Mouse (Mus musculus) gastrocnemius, adult 8-10 months (tissue): Measurements from ENCODE around the gene Znhit6. TPM values are rescaled to one million over a fixed set of nuclear protein-coding genes. Genes with fewer than 3 reads are reported as not detected.

Source experiments
- DNase-seq, 2 experiments: peaks; one replicate each; pipeline ENCODE4 v3.0.0; 2022; ENCODE audit warnings: low spot score in 2 of 2
- total RNA-seq, 4 experiments: library from RNA; stranded (reverse); gene quantifications; 2 replicates each; pipeline ENCODE4 v1.2.4; 2022

The Znhit6 gene
- total RNA-seq, 4 experiments from 2014 or later, result 11.3 to 15.9 (median 14.8) TPM

GRCm38 (mm10) chr3:145602410-145603206 lies 26.6 kb downstream of the Znhit6 start:
- DNase-seq, result no peak

GRCm38 (mm10) chr3:145605437-145606123 lies 29.6 kb downstream of the Znhit6 start:
- no peak for DNase-seq

- no peak for DNase-seq
These were observed 32.3 kb downstream of the Znhit6 start for GRCm38 (mm10) chr3:145608320-145608719.

- no peak for DNase-seq
These were observed 36.7 kb downstream of the Znhit6 start for GRCm38 (mm10) chr3:145612662-145613061.

- DNase-seq, result no peak
These were observed 37.2 kb downstream of the Znhit6 start for GRCm38 (mm10) chr3:145613234-145613633.

- DNase-seq, result no peak
These were observed 38.5 kb downstream of the Znhit6 start for GRCm38 (mm10) chr3:145614362-145615115.

GRCm38 (mm10) chr3:145618299-145618698 lies 42.3 kb downstream of the Znhit6 start:
- DNase-seq, result no peak

- DNase-seq, result no peak
These were observed 43.8 kb downstream of the Znhit6 start for GRCm38 (mm10) chr3:145619621-145620365.

GRCm38 (mm10) chr3:145621209-145621608 lies 45.2 kb downstream of the Znhit6 start:
- DNase-seq, result no peak

- DNase-seq, result no peak
These were observed 47.0 kb downstream of the Znhit6 start for GRCm38 (mm10) chr3:145623047-145623446.

- no peak for DNase-seq
These were observed 48.8 kb downstream of the Znhit6 start for GRCm38 (mm10) chr3:145624786-145625185.

- DNase-seq, result no peak
These were observed 49.5 kb downstream of the Znhit6 start for GRCm38 (mm10) chr3:145625546-145625945.

- DNase-seq, result no peak
These were observed 50.1 kb downstream of the Znhit6 start for GRCm38 (mm10) chr3:145626063-145626462.

- no peak for DNase-seq
These were observed 51.8 kb downstream of the Znhit6 start for GRCm38 (mm10) chr3:145627830-145628229.

- no peak for DNase-seq
These were observed 52.6 kb downstream of the Znhit6 start for GRCm38 (mm10) chr3:145628643-145629042.

GRCm38 (mm10) chr3:145632888-145633287 lies 56.9 kb downstream of the Znhit6 start:
- DNase-seq, result no peak

GRCm38 (mm10) chr3:145634002-145634710 lies 58.2 kb downstream of the Znhit6 start:
- no peak for DNase-seq

- DNase-seq, result no peak
These were observed 64.2 kb downstream of the Znhit6 start for GRCm38 (mm10) chr3:145640170-145640569.

GRCm38 (mm10) chr3:145640583-145640982 lies 64.6 kb downstream of the Znhit6 start:
- DNase-seq, result no peak

- no peak for DNase-seq
These were observed 65.2 kb downstream of the Znhit6 start for GRCm38 (mm10) chr3:145641036-145641685.
